Mouse (Mus musculus): ENCODE measurements at regions not wholly inside any gene's neighbourhood (a gene's known extent, or its start where the extent isn't known, plus 50 kb on each side); places are given as distances from the start of the nearest gene placed in this dataset.

DNA sequence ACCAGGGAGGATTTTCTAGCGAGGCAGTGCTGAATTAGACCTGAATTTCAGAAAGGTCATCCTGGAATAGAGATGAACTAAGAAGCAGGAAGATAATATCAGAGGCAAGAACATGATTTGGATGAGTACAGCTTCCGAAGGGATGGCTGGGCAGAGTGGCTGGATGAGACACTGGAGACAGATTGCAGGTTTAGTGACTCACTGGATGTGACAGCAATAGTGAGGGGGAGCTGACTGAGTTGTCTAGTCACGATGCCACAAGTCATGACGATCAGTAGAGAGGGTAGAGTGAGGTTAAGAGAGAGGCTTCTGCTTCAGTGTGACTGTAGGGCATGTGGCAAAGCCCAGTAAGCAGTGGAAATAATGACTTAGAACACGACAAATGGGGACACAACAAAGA is 181.3 kb upstream of the Npy start:
- Histone ChIP-seq H3K27me3 (replicated peaks) (no peaks in the 10 kb centered on the region), H3K27ac (replicated peaks) (no peak overlapping the region), H3K4me1 (no peaks in the 10 kb centered on the region), H3K9me3 (replicated peaks) (no peaks in the 10 kb centered on the region), H3K4me3 (replicated peaks) (no peak overlapping the region), H3K9ac (replicated peaks) (no peak overlapping the region), H3K4me2 (no peak overlapping the region), H3K36me3 (no peaks in the 10 kb centered on the region)
- ATAC-seq (ENCODE audit: low FRiP score): no peak
- WGBS: 86% methylated on average over 5 of the region's 5 CpGs

- 75% methylated on average over 10 of the region's 10 CpGs for WGBS
- Histone ChIP-seq H3K4me1 (no peaks in the 10 kb centered on the region), H3K9ac (replicated peaks) (no peak overlapping the region), H3K9me3 (replicated peaks) (no peaks in the 10 kb centered on the region), H3K4me2 (no peak overlapping the region), H3K27me3 (replicated peaks) (no peaks in the 10 kb centered on the region), H3K36me3 (no peaks in the 10 kb centered on the region), H3K4me3 (replicated peaks) (no peak overlapping the region), H3K27ac (replicated peaks) (no peak overlapping the region)
- ATAC-seq (ENCODE audit: low FRiP score): no peak
Measured at GRCm38 (mm10) chr6:49654541-49655130, 167.9 kb upstream of the Npy start.

GRCm38 (mm10) chr6:49655241-49655640 is 167.3 kb upstream of the Npy start:
- WGBS: 70% methylated on average over 5 of the region's 5 CpGs
- Histone ChIP-seq H3K36me3 (no peaks in the 10 kb centered on the region), H3K4me1 (no peaks in the 10 kb centered on the region)

DNA sequence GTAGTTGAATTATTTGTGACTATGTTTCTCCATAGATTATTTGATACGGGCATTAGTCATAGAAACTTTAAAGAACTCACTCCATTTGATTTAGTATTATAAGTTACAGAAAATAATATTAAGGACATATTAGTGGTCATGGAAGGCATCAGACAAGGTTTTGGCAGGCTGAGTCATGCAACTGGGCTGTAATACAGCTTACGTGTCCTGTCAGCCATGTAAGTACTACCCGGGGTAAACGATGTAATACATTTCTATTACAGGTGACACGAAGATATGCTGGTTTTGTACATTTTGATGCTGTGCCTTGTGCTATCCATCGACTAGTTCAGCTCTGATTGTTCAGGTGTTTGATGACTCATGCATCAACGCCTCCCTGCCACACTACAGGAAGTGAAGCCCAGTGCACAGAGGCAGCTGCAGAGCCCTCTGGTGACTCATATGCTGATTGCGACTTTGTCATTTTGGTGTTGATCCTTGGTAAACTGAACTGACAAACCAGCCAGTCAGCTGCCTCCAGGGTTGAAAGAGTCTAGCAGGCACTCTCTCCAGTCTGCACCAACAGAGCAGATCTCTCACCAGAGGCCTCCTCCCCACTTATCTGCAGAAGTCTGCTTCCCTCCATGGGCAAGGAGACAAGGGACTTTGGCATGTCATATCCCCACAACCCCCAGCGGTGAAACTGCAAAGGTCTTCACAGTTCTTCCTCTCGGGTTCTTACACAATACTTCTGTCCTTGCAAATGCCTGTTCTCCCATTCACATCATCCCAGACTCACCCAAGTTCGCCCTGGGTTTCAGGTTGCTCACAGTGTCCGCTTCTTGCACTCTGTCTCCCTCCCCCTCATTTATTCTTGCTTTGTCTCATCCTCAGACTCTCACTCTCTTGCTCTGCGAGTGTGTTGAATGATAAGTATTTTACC is 165.9 kb upstream of the Npy start:
- Histone ChIP-seq H3K27ac (replicated peaks) (no peak overlapping the region), H3K9ac (replicated peaks) (no peak overlapping the region), H3K27me3 (replicated peaks) (no peaks in the 10 kb centered on the region), H3K4me3 (replicated peaks) (no peak overlapping the region), H3K4me1 (no peaks in the 10 kb centered on the region), H3K36me3 (no peaks in the 10 kb centered on the region), H3K9me3 (replicated peaks) (no peaks in the 10 kb centered on the region), H3K4me2 (no peak overlapping the region)
- 76% methylated on average over 13 of the region's 13 CpGs for WGBS
- ATAC-seq (ENCODE audit: low FRiP score): no peak

More at GRCm38 (mm10) chr6:49655241-49655640, 167.3 kb upstream of the Npy start:
- Histone ChIP-seq H3K4me2 (no peak overlapping the region), H3K27ac (replicated peaks) (no peak overlapping the region), H3K9me3 (replicated peaks) (no peaks in the 10 kb centered on the region), H3K4me3 (replicated peaks) (no peak overlapping the region), H3K9ac (replicated peaks) (no peak overlapping the region), H3K27me3 (replicated peaks) (no peaks in the 10 kb centered on the region)
- ATAC-seq (ENCODE audit: low FRiP score): no peak

DNA sequence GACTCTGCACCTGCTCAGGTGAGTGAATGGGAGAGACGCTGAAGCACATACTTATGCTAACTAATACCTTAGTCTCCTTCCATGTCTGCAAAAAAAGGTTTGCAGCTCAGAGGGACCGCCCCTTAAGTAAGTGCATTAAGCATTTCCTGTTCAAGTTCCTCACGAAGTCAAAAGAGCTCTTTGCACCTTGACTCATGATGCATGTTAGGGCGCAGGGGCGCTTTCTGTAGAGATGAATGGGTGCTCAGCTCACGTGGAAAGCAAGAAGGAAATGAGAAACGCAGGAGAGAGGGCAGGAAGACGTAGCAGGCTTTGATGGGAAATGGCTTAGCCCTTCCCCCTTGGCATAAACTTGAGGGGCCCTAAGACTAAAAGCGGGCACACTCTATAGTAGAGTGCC is 164.5 kb upstream of the Npy start:
- ATAC-seq (ENCODE audit: low FRiP score): no peak

DNA sequence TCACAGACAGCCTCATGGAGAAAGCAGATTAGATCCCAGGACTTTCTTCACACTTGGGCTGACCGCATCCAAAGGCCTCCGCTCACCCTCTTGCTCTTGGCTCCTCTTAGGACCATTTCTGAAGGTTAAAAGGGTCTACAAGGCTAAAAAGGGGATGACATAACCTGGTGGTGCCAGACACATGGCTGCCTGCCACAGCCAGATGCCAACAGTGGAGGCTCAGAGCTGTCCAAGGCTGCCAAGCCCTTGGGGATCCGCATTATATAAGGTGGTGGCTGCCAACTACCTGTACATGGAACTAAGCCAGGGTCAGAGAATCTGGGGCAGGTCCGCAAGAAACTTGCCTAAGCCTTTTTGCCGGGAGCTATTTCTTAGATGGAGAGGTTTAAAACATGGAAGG is 151.5 kb upstream of the Npy start:
- no peaks in the 10 kb centered on the region for H3K4me1 ChIP-seq
- H3K27ac ChIP-seq (replicated peaks): no peak overlapping the region
- no peaks in the 10 kb centered on the region for H3K9me3 ChIP-seq (replicated peaks)
- H3K27me3 ChIP-seq (replicated peaks): no peaks in the 10 kb centered on the region
- 91% methylated on average over 5 of the region's 5 CpGs for WGBS
- no peak for ATAC-seq (ENCODE audit: low FRiP score)
- H3K4me2 ChIP-seq: no peak overlapping the region
- no peak overlapping the region for H3K9ac ChIP-seq (replicated peaks)
- no peaks in the 10 kb centered on the region for H3K36me3 ChIP-seq
- no peak overlapping the region for H3K4me3 ChIP-seq (replicated peaks)

More for the DNA sequence above, 164.5 kb upstream of the Npy start:
- Histone ChIP-seq H3K27ac (replicated peaks) (no peak overlapping the region), H3K9ac (replicated peaks) (no peak overlapping the region), H3K4me1 (no peaks in the 10 kb centered on the region), H3K27me3 (replicated peaks) (no peaks in the 10 kb centered on the region), H3K9me3 (replicated peaks) (no peaks in the 10 kb centered on the region), H3K4me2 (no peak overlapping the region), H3K36me3 (no peaks in the 10 kb centered on the region), H3K4me3 (replicated peaks) (no peak overlapping the region)
- WGBS: 76% methylated on average over 9 of the region's 9 CpGs

- no peaks in the 10 kb centered on the region for H3K27me3 ChIP-seq (replicated peaks)
- no peaks in the 10 kb centered on the region for H3K4me1 ChIP-seq
- H3K4me3 ChIP-seq (replicated peaks): no peak overlapping the region
- H3K9ac ChIP-seq (replicated peaks): no peak overlapping the region
- no peaks in the 10 kb centered on the region for H3K36me3 ChIP-seq
- no peak overlapping the region for H3K27ac ChIP-seq (replicated peaks)
- no peaks in the 10 kb centered on the region for H3K9me3 ChIP-seq (replicated peaks)
- ATAC-seq (ENCODE audit: low FRiP score): no peak
- WGBS: 87% methylated on average over 2 of the region's 2 CpGs
- no peak overlapping the region for H3K4me2 ChIP-seq
Measured at GRCm38 (mm10) chr6:49671912-49672311, 150.6 kb upstream of the Npy start.

- Histone ChIP-seq H3K27me3 (replicated peaks) (no peaks in the 10 kb centered on the region), H3K36me3 (no peaks in the 10 kb centered on the region), H3K4me1 (0 out of 2 replicates have a peak, but pooled peaks cover under 1% of the 10 kb centered on the region), H3K9ac (replicated peaks) (no peak overlapping the region), H3K4me2 (no peak overlapping the region), H3K9me3 (replicated peaks) (no peaks in the 10 kb centered on the region), H3K4me3 (replicated peaks) (no peak overlapping the region), H3K27ac (replicated peaks) (no peak overlapping the region)
- no peak for ATAC-seq (ENCODE audit: low FRiP score)
- WGBS: 58% methylated on average over 4 of the region's 4 CpGs
Measured at GRCm38 (mm10) chr6:49686776-49687175, 135.7 kb upstream of the Npy start.

GRCm38 (mm10) chr6:49692032-49692539 is 130.4 kb upstream of the Npy start:
- Histone ChIP-seq H3K9ac (replicated peaks) (no peak overlapping the region), H3K27me3 (replicated peaks) (no peaks in the 10 kb centered on the region), H3K4me3 (replicated peaks) (no peak overlapping the region), H3K36me3 (no peaks in the 10 kb centered on the region), H3K9me3 (replicated peaks) (no peaks in the 10 kb centered on the region), H3K4me1 (peaks cover 15% of the 10 kb centered on the region), H3K4me2 (no peak overlapping the region), H3K27ac (replicated peaks) (peak overlapping the region; percentile 52)
- 44% methylated on average over 6 of the region's 6 CpGs for WGBS
- ATAC-seq (ENCODE audit: low FRiP score): no peak

GRCm38 (mm10) chr6:49694851-49695250 is 127.7 kb upstream of the Npy start:
- H3K4me2 ChIP-seq: no peak overlapping the region
- no peak overlapping the region for H3K9ac ChIP-seq (replicated peaks)
- no peak overlapping the region for H3K4me3 ChIP-seq (replicated peaks)
- WGBS: 21% methylated on average over 5 of the region's 5 CpGs
- peak; percentile 81 for ATAC-seq (ENCODE audit: low FRiP score)
- H3K4me1 ChIP-seq: peaks cover 15% of the 10 kb centered on the region
- no peaks in the 10 kb centered on the region for H3K36me3 ChIP-seq
- no peaks in the 10 kb centered on the region for H3K9me3 ChIP-seq (replicated peaks)
- H3K27me3 ChIP-seq (replicated peaks): no peaks in the 10 kb centered on the region
- no peak overlapping the region for H3K27ac ChIP-seq (replicated peaks)

DNA sequence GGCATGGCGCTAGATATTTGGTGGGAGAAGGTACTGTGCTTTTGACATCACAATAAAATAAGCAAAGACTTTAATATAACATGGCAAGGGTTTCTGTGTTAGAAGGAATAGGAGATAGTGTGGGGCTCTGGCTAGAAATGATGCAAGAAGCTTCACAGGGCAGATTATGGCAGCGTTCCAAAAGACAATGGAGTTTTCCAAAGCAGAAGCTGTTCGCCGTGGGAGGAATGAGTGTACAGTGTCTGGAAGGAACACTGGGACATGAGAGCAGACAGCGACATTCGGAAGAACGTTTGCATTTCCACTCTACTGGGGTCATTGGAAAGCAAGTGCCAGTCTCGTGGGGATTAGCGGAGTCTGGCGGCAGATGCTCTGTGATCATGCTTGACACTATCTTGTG is 125.5 kb upstream of the Npy start:
- ATAC-seq (ENCODE audit: low FRiP score): no peak
- WGBS: 74% methylated on average over 10 of the region's 10 CpGs
- Histone ChIP-seq H3K4me2 (no peak overlapping the region), H3K4me3 (replicated peaks) (no peak overlapping the region), H3K4me1 (peaks cover 12% of the 10 kb centered on the region), H3K27ac (replicated peaks) (no peak overlapping the region), H3K9ac (replicated peaks) (no peak overlapping the region), H3K36me3 (no peaks in the 10 kb centered on the region), H3K27me3 (replicated peaks) (no peaks in the 10 kb centered on the region), H3K9me3 (replicated peaks) (no peaks in the 10 kb centered on the region)

DNA sequence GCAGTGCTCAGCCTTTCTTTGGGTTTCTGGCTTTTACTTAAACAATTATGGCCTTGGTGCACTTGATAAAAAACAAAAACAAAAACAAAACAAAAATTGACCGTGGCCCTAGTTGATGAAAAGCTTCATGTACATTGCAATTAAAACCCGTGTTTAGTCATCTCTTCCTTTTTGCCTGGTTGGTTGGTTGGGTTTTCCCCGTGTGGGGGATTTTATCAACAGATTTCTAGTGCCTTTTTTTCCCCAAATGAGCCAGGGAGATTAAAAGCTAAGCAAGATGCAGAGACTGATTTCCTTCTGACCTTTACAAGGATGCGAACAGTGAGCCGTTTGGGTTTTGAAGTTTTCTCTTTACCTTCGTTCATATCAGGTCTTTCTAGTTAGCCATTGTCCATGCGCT is 121.1 kb upstream of the Npy start:
- WGBS: 93% methylated on average over 7 of the region's 7 CpGs
- Histone ChIP-seq H3K27ac (replicated peaks) (no peak overlapping the region), H3K27me3 (replicated peaks) (no peaks in the 10 kb centered on the region), H3K4me2 (no peak overlapping the region), H3K4me1 (no peaks in the 10 kb centered on the region), H3K36me3 (no peaks in the 10 kb centered on the region), H3K9ac (replicated peaks) (no peak overlapping the region), H3K4me3 (replicated peaks) (no peak overlapping the region), H3K9me3 (replicated peaks) (no peaks in the 10 kb centered on the region)
- ATAC-seq (ENCODE audit: low FRiP score): no peak

Data from neural tube, embryonic 15.5 days (tissue).